Mouse (Mus musculus) layer of hippocampus, adult 9-11 months (tissue): ENCODE data around the gene Plekhh3.
A peak's percentile ranks its signal among the peaks of the same experiment; 100 is the strongest.

Experiments
- DNase-seq: peaks from one replicate; pipeline ENCODE4 v3.0.0; 2022

Plekhh3 gene

GRCm38 (mm10) chr11:101185441-101185840 is 14.3 kb upstream of the Plekhh3 start:
- no peak for DNase-seq

GRCm38 (mm10) chr11:101184984-101185383 is 13.8 kb upstream of the Plekhh3 start:
- no peak for DNase-seq

- DNase-seq = no peak
These were observed 11.8 kb upstream of the Plekhh3 start for GRCm38 (mm10) chr11:101182771-101183517.

DNA sequence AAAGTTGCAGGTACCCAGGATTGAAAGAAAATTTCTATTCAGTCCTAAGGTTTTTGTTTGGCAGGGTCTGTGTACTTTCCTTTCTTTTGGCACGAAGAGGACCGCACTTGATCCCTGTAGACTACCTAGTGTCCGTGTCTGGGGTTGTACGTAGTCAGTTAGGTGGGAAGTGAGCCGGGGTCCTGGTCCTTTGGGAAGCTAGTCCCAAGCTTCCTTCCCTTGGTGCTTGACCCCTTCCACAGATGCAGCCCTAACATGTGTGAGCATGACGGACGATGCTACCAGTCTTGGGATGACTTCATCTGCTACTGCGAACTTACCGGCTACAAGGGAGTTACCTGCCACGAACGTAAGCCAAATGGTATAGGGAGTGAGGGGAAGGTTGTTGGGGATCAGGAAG is 10.8 kb upstream of the Plekhh3 start:
- no peak for DNase-seq

GRCm38 (mm10) chr11:101180846-101181740 is 9.9 kb upstream of the Plekhh3 start:
- no peak for DNase-seq

GRCm38 (mm10) chr11:101180261-101180660 is 9.1 kb upstream of the Plekhh3 start:
- no peak for DNase-seq

DNA sequence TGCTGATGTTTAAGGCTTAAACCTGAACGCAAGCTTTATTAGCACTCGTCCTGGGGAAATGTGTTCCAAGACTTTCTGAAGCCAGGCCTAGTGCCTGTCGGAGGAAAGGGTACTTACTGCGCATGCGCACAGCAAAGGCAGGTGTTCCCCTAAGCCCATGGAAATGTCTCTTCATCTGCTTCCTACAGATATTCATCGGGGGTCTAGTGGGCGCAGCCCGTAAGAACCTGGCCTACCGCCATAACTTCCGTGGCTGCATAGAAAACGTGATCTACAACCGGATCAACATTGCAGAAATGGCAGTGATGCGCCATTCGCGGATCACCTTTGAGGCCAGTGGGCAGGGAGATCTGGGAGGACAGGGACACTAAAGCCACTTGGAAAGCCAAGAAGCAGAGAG is 8.2 kb upstream of the Plekhh3 start:
- DNase-seq = no peak

- no peak for DNase-seq
These were observed 7.2 kb upstream of the Plekhh3 start for GRCm38 (mm10) chr11:101178061-101179058.

DNA sequence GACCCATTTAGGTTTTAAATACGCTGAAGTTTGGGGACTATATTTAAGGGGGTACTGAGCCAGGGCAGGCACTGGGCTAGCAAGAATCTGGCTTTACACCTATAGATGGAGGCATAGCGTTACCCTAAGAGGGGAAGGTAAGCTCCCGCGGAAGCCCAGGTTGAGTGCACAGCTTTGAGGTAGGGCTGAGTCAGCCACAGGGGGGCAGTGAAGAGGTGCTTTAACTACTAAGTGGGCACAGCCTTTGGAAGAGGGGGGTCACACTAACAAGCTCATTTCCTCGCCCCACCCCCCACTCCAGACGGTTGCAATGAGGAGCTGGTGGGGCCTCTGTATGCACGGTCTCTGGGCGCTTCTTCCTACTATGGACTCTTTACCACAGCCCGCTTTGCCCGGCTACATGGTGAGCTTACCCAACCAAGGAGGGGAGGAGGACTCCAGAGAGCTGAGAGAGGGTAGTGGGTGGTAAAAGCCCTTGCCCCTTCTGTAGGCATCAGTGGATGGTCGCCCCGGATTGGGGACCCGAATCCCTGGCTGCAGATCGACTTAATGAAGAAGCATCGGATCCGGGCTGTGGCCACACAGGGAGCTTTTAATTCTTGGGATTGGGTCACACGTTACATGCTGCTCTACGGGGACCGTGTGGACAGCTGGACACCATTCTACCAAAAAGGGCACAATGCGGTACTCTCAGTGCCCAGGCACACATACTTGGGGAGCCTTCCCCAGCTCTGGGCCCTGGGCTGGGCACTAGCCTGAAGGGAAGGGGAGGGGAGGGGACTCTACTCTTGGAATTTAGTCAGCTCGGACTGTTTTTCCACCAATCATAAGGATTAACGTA is 6.0 kb upstream of the Plekhh3 start:
- DNase-seq = peak; percentile 78

DNA sequence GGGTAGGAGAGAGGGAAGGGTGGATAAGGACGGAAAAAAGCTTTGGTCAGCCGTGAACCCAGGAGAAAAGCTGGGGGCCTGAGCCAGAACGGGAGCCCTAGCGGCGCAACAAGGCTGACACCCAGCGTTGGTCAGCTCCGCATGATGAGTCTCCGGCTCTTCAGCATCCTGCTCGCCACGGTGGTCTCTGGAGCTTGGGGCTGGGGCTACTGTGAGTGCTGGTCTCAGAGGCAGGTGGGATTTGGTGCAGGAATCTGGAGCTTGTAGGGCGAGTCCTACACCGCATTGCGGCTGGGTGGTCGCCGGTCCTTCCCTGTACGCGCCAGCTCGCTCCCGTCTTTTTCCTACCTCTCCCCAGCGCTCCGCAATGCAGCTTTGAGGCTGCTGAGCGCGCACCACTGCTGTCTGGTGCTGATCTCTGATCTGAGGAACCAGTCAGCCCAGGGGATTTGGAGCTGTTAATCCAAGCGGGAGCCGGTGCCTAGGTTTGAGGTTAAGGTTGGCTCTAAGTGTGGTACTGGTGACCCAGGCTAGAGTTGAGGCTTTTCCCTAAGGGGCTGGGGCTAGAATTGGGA is 5.1 kb upstream of the Plekhh3 start:
- no peak for DNase-seq

GRCm38 (mm10) chr11:101175636-101176116 is 4.5 kb upstream of the Plekhh3 start:
- peak; percentile 61 for DNase-seq

DNA sequence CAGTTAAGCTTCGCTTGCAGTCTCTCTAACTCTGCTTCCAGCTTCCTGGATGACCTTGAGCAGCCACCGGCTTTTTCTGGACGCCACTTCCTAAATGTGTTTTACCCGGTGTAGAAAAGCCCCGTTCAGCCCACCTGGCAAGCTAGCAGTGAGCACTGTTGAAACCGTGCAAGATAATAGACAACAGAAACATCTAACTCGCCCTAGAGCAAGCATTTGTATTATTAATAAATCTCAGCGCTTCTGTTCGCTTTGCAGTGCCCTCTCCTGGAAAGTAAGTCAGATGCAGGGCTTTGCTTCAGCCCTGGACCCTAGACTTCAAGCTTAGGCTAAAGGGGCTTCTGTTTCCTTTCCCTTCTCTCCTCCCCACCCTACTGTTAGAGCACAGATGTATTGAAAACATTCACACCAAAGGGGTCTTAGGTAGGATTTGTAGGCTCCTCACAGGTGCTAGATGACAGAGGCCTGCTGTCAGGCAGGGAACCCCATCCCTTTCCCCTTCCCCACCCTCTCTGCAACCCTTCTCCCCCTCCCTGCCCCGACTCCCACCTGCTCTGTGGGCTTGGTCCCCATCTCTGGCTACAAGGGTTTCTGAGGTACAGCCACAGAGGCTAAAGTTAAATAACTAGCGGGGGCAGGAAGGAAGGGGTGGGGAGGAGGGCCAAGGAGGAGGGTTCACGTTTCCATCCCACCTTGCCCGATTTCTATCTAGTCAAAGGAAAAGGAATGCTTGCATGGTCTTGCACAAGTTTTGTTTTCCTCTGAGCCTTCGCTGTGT is 3.9 kb upstream of the Plekhh3 start, which contains the start of gene Ccr10:
Ccr10 (minus strand) TSS at position 593 of the 778 bp plus-strand sequence.
- no peak for DNase-seq

DNA sequence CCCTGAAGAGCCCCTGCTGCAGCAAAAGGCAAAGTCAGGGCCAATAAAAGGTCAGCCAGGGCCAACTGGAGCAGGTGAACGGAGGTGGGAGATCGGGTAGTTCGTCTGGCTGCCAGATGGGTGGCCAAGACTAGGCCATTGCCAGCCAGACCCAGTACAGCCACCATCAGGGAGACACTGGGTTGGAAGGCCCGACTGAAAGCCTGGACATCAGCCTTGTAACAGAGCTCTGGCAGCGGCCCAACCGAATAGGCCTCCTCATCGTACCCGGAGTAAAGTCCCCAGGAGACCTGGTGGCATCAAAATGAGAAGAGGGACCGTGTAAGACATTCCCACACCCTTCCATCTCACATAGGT is 3.2 kb upstream of the Plekhh3 start:
- no peak for DNase-seq

GRCm38 (mm10) chr11:101173631-101174388 is 2.7 kb upstream of the Plekhh3 start:
- no peak for DNase-seq

DNA sequence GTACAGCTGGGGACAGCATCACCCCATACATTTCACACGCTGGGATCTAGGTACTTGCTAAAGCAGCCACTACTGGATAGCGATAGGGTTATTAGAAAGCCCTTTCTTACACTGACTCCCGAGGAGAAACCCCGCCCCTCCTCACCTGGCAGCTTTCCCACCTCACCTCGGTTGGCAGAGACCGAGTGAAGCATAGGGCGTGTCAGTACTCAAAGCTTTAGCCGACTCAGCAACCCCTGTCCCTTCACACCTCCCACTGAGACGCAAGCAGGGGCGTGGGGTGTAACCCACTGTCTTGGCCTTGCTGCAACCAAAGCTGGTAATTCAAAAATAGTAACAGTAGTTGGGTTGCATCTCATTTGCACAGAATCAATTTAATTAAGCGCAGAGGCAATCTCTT is 2.0 kb upstream of the Plekhh3 start:
- no peak for DNase-seq

DNA sequence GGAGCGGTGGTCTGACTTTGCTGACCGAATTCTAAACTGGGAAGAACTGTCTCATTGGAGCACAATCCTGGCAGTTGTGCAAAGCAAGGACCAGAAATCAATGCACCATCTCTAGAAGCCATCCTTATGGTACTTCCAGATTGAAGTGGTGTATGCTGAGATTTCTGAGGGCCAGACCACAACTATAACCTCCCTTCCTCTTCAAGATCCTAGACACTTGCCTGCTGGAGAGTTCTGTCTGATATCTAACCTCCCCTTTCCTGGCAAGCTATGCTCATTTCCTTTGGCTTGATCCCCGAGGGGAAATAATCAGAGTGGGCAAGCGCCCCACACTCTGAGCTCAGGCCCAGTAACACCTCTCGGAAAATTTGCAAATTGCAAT is 1.3 kb upstream of the Plekhh3 start:
- no peak for DNase-seq

- DNase-seq = peak; percentile 61
These were observed 726 bp upstream of the Plekhh3 start for GRCm38 (mm10) chr11:101171721-101172433.

- DNase-seq = no peak
These were observed 769 bp downstream of the Plekhh3 start, which contains the start of gene Cntnap1 for GRCm38 (mm10) chr11:101170354-101170810. TSS of gene Cntnap1 (plus strand) at chr11:101170523.
